Mouse (Mus musculus) WW6 (cell line): ENCODE data around the gene Tmem198.

Experiments used
- DNase-seq: peaks from one replicate; pipeline ENCODE4 v3.0.0-alpha.2; 2013; ENCODE audit warnings: low read depth, low spot score

Tmem198 gene

DNA sequence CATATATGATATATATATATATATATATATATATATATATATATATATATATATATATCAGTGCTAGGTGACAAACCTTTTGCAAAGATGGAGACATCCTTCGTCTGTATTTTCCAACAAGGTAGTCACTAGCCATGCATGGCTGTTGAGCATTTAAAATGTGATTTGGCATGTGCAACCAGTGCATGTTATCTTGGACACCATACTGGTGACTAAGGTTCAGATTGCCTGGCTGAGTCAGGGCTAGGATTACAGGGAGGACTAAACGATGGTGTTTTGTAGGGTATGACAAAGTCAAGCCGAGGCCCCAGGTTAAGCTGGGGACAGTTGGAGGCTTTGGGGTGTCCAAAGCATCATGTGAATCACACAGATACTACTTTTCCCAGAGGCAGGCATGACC is 23.9 kb upstream of the Tmem198 start:
- no peak for DNase-seq

GRCm38 (mm10) chr1:75455948-75456347 is 23.4 kb upstream of the Tmem198 start:
- DNase-seq, result no peak

DNA sequence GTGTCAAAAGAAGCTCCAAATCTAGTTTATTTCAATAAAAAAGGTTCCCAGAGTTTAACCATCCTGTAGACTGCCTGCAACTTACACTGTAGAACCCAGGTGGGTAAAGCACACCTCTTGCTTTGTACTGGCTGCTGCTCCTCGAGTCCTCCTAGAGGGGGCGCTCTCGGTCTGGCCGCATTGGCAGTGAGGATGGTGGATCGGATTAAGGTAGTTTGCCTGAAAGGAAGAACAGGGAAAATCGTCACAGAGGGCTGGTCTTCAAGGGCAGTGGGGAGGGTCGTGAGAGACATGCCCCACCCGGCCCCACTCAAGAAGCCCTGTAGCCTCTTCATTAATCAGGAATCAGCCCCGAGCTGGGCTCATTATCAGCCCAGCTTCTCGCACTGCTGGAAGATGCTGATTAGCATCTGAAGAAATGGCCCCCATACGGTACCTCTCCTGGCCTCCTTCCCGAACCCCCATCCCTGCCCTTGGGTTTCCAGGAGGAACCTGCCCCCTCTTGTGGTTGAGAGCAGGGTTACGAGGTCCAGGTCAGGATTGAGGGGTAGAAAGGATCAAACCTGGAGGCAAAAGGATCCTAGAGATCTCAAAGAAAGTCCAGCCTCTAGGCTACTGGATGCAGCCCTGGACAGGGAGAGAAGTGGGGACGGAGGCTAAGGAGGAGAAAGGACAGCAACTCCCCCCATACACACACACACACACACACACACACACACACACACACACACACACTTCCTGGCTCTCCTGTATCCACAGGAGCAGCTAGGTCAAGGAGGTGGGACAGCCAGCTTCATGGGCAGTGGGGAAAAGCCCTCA is 22.4 kb upstream of the Tmem198 start:
- DNase-seq, result no peak

DNA sequence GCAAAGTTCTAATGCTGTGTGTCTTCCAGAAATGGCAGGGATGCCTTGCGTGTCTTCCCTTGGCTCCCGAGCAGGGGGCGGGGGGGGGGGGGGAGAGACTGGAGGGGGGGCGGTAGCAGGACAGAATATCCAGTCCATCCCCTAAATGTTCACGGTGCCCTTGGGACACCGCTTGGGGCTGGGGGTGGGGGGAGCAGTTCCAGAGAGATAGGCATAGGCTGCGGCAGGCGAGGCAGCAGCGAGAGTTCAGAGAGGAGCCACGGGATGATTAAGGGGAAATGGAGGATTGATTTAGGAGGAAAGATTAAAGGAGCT is 21.7 kb upstream of the Tmem198 start:
- DNase-seq, result no peak

DNA sequence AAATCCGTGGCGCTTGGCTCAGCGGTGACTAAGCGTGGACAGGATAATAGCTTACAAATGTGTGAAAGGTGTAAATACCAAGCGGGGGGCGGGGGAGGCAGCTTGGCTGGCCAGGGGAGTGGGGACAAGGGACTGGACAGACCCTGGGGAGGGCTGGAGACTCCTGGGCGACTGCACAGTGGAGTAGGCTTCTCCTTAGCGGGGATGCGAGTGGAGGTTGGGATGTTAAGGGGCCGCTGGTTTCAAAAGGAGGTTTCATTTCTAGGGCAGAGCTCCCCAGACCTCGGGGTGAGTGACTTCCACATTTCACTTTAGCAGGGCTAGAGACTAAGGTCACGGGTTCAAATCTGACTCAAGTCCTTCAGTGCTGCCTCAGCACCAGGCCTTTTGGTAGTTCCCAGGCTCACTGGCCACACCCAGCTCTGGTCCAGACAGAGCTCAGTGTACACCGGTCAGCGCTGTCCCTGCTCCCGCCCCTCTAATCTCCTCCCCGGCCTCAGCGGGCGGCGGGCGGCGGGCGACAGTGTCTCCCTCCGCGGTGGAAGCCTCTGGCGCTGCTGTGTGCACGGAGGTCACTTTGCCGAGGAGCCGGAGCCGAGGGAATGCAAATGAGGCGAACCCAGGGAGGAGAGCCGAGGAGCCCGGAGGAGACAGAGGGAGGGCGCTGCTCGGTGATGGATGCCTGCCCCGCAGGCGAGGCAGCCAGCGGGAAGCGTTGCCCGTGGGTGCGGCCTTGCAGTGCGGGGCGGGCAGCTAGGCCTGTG is 21.1 kb upstream of the Tmem198 start:
- no peak for DNase-seq

DNA sequence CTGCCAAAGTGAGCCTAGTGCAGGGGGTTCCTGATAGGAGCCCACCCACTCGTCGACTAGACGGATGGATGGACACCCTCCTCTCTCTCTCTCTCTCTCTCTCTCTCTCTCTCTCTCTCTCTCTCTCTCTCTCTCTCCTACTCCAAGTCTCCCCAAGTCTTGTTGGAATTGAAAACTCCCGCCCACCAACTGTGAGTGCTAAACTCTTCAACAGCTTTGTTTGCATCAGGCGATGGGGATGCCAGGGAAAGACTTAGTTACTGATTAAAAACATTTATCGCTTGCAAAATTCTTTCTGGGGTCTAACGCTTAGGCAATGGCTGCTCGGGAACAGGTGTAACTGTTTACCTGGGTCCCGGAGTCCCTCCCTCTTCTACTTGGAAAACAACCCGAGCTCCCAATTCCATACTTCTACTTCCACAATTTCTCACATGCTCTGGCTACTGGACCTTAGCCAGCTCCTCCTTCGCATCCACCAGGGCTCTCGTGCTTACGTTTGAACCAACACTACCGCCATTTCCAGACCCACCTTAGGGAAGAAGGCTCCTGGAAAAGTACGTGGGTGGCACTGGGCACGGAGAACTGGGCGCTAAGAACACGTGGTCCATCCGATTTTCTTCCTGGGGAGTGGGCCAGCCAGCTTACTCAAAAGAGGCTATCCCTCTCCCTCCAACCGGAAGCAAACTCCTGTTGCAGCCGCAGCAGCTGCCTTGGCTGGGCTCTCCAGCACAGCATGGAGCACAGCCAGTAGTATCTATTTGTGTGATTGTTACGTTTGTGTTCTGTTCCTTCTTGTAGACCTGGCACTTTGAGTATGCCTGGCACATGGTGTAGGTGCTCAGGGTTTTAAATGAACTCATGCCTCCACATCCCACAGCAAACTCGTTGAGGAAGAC is 20.3 kb upstream of the Tmem198 start:
- no peak for DNase-seq

DNA sequence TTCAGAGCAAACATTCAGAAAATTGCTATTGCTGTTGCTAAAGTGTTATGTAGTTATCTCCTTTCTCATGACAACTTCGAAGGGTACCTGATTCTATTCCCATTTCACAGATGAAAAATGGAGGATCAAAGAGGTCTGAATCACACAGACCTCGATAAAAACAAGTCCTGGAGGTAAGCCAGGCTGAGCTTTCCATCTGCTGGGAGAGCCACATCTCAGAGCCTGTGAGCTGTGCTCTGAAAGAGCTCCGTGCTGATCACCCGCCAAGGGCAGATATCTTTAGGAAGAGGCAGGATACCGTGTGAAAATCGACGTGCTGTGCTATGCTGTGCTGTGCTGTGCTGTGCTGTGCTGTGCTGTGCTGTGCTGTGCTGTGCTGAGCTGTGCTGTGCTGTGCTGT is 19.0 kb upstream of the Tmem198 start:
- DNase-seq, result no peak

GRCm38 (mm10) chr1:75462636-75463035 is 16.7 kb upstream of the Tmem198 start:
- no peak for DNase-seq

DNA sequence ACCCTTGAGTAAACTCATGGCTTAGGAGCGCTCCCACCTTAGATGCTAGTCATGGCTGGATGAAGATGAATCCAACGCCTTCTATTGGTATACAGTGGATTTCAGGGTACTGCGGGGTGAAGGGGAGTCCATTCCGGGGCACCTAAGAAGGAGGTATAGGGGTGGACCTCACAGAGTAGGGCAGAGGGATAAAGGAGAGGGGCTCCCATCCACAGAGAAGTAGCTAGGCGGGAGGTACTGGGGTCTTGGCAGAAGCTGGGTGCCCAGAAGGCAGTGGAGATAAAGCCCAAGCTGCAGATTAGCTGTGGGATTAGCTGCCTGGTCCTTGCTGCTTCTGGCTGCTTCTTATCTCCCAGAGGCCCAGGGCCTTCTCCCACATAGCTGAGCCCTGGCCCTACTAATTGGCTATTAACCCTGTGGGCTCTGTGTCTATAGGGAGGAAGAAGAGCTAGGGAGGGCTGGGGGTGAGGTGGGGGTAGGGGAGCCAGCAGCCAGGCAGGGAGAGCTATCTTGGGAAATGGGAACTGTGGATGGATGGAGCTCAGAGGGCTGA is 15.6 kb upstream of the Tmem198 start:
- DNase-seq, result no peak

DNA sequence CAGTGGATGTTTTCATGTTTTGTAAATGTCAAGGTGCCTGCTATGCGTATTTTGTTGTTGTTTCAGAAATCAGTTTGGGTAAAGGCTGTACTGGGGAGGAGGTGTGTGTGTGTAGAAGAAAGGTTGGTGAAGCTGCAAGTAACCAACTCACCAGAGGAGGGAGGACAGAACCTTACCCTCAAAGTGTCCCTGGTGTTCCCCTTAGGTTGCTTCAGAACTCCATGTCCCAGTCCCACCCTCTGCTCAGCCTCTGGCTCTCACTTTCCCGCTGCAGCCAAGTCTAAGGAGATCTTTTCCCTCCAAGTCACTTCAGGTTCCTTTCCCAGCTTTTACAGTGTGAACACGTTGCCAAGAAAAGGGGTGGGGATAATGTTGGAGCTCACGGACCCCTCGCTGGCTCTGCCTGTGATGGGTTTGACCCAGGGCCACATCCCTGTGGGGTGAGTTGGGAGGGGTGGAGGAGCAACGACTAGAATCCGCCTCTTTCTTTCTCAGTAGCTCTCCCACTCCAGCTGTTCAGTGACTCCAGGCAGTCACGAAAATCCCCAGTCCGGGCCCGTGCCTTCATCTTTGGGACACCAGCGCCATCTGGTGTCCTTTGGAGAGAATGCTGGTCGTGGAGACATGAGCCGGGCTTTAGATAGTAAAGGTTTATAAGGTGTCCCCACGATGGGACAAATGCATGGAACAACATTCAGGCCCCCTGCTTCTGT is 12.0 kb upstream of the Tmem198 start:
- no peak for DNase-seq

DNA sequence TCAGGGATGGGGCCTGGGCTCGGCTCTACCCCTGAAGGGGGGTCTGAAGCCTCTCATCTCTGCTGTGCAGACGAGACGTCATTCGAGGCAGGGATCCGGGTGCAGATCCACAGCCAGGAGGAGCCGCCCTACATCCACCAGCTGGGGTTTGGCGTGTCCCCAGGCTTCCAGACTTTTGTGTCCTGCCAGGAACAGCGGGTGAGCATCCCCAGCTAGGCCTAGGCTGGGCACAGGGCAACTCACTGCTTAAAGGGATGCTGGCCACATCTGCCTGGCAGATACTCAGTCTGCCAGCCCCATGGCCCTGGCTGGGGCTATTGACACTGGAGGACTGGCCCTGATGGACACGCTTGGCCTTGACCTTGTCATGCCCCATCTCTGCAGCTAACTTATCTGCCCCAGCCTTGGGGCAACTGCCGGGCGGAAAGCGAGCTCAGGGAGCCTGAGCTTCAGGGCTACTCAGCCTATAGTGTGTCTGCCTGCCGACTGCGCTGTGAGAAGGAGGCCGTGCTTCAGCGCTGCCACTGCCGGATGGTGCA is 10.0 kb upstream of the Tmem198 start:
- no peak for DNase-seq

GRCm38 (mm10) chr1:75476441-75476840 is 2.9 kb upstream of the Tmem198 start:
- no peak for DNase-seq

DNA sequence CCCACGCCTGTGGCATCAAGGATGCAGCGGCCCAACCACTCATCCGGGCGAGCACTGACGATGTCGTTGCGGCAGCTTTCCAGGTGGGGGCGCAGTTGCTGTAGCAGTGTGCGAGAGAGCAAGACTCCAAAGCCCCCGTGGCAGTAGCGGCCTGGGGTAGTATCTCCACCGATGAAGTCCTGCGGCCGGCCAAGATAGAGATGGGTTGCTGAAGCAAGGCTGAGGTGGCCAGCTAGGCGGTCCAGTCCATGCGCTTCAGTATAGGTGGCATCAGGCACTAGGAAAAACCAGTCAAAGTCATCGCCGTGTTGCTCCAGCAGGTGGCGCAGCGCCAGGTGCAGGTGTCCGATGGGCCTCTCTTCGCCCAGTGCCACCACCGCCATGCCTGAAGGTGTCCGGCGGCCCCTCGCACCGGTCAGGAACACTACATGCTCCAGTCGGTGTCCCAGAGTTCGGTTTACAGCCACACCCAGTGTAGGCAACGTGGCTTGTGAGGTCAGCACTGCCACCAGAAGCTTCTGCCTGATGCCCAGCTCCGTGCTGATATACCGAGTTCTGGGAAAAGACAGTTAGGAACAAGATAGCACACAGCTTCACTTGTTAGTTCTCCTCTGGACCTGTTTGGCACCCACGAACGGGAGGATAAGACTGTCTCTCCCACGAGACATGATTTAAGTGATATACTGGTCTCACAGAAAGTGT is 1.9 kb upstream of the Tmem198 start:
- DNase-seq, result no peak

DNA sequence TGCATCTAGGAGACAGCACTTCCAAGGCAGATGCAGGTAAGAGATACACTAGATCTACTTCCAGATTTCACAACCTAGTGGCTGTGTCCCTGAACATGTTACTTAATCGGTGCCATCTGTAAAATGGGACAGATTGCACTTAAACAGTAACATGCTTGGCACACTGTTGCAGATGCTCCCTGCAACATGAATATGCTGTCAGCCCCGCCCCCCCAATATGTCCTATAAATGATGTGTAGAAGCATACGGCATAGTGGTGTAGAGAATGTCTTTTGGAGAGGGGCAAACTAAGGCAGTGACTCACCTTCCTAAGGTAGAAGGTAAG is 1.4 kb upstream of the Tmem198 start:
- DNase-seq, result no peak

DNA sequence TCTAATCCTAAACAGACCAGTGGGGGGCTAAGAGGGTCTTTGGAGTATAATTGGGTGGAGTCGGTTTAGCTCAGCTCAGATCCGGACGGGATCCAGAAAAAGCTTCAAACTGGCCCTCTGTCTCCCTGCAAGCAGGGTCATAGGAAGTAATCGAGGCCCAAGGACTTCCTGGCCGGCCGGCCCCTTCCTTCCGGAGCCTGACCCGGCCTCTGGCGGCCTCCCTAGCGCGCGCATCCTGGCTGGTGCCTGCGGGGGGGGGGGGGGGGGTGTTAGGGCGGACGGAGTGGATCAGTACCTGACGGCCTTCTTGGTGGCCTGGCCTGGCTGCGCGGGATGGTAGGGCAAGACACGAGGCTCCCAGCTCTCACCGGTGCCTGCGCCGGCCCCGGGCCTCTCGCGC is 835 bp upstream of the Tmem198 start:
- DNase-seq, result no peak

- no peak for DNase-seq
These were observed 280 bp downstream of the Tmem198 start for GRCm38 (mm10) chr1:75479635-75479989.

DNA sequence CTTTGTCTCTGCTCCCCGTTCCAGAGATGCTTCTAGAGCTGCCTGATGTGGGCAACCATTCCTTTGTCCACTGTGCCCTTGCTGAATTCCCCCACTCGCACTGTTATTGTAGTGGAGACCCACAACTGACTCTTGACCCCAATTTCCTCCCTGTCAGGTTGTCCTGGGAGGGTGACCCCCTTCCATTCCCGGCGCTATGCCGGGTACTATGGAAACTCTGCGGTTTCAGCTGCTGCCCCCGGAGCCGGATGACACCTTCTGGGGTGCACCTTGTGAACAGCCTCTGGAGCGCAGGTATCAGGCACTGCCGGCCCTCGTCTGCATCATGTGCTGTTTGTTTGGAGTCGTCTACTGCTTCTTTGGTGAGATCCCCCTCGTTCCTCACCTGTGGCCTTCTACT is 704 bp downstream of the Tmem198 start:
- no peak for DNase-seq

DNA sequence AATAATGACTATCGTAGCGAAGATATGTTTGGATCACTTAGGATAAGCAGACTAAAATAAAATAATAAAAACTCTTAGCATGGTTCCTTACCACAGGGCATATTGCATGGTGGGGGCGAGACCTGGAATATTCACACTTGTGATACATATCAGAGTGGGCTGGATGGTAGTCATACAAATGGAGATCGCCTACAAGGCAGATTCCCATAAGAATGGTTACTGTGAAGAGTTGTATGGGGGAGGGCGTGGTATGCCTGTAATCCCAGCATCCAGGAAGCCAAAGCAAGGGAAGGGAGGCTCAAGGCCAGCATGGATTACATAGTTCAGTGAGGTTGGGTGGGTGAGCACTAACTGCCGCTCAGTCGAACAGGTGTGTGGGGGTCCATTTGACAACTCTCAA is 1.4 kb downstream of the Tmem198 start:
- DNase-seq, result no peak

GRCm38 (mm10) chr1:75486561-75486960 is 7.2 kb downstream of the Tmem198 start:
- no peak for DNase-seq

DNA sequence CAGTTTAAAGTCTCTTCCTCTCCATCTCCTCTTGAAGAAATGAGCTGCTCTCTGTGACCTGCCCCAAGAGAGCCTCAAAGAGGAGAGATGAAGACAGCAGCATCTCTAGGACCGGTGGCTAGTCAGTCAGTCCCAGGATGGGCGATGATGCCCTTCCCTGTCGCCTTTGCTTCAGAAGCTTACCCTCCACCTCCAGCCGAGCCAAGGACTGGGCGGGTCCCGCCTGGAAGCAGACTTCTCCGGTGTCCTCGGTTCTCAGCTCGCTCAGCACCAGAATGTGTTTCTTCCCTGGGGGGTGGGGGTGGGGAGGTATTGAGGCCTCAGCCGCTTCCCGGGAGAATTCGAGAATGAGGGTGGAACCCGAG is 7.7 kb downstream of the Tmem198 start:
- DNase-seq, result no peak
